Mouse (Mus musculus): ENCODE results near the gene Gabrg1.

Gabrg1 gene

GRCm38 (mm10) chr5:70842192-70843095, at the start of gene Gabrg1:
Gene Gabrg1 (minus strand): TSS chr5:70842617.
- DNase-seq (ENCODE audit: low read depth, low spot score), result no peak

GRCm38 (mm10) chr5:70884026-70884425, 41.6 kb upstream of the Gabrg1 start:
- DNase-seq (ENCODE audit: low read depth, low spot score), result no peak

- DNase-seq (ENCODE audit: low read depth, low spot score), result no peak
Observed at GRCm38 (mm10) chr5:70870081-70870480, 27.7 kb upstream of the Gabrg1 start.

- DNase-seq (ENCODE audit: low read depth, low spot score), result no peak
Observed at GRCm38 (mm10) chr5:70843096-70843734, 798 bp upstream of the Gabrg1 start.

- DNase-seq (ENCODE audit: low read depth, low spot score), result no peak
Observed at GRCm38 (mm10) chr5:70818681-70819080, 23.7 kb downstream of the Gabrg1 start.

GRCm38 (mm10) chr5:70736156-70736555, 106.3 kb downstream of the Gabrg1 start:
- DNase-seq (ENCODE audit: low read depth, low spot score), result no peak

- DNase-seq (ENCODE audit: low read depth, low spot score), result no peak
Observed at GRCm38 (mm10) chr5:70704361-70704760, 138.1 kb downstream of the Gabrg1 start.
